Mouse (Mus musculus) lung, postnatal 0 days (tissue): ENCODE measurements around the gene Saa4. TPM values are rescaled to one million over a fixed set of nuclear protein-coding genes. Genes with fewer than 3 reads are reported as not detected.
A peak's percentile ranks its signal among the peaks of the same experiment; 100 is the strongest.

Experiments used
- ATAC-seq: fragments of 200-750 bp; cut with Nextera tagmentation; 2 replicates; pipeline ENCODE4 v1.8.0; 2017; ENCODE audit warnings: moderate library complexity
- DNase-seq: peaks from one replicate; pipeline ENCODE4 v3.0.0-alpha.2; 2016; ENCODE audit warnings: low spot score
- H3K27ac ChIP-seq: fragments of 300-500 bp; sonication (generic); 2 replicates; pipeline ENCODE4 v1.5.1; 2014; ENCODE audit warnings: antibody characterized with exemption, mild to moderate bottlenecking, low read length, mixed read lengths
- H3K27me3 ChIP-seq: fragments of 300-500 bp; sonication (generic); replicated peaks from 2 replicates; pipeline ENCODE4 v1.6.1; 2014; ENCODE audit warnings: low read length, mixed read lengths; ENCODE audit not compliant: insufficient read depth
- H3K36me3 ChIP-seq: fragments of 300-500 bp; sonication (generic); 2 replicates; pipeline ENCODE4 v1.6.1; 2014; ENCODE audit warnings: low read length, mixed read lengths; ENCODE audit not compliant: insufficient read depth
- H3K4me1 ChIP-seq: fragments of 300-500 bp; sonication (generic); 2 replicates; pipeline ENCODE4 v1.6.1; 2014; ENCODE audit warnings: antibody characterized with exemption, low read depth, low read length, mixed read lengths; ENCODE audit not compliant: insufficient read depth
- H3K4me2 ChIP-seq: fragments of 300-500 bp; sonication (generic); replicated peaks from 2 replicates; pipeline ENCODE4 v1.6.1; 2014; ENCODE audit warnings: low read depth, mild to moderate bottlenecking, low read length, moderate library complexity, mixed read lengths
- H3K4me3 ChIP-seq: fragments of 300-500 bp; sonication (generic); 2 replicates; pipeline ENCODE4 v1.5.1; 2014; ENCODE audit warnings: low read depth, low read length
- H3K9ac ChIP-seq: fragments of 300-500 bp; sonication (generic); replicated peaks from 2 replicates; pipeline ENCODE4 v1.6.1; 2014; ENCODE audit warnings: low read depth, mild to moderate bottlenecking
- H3K9me3 ChIP-seq: fragments of 300-500 bp; sonication (generic); 2 replicates; pipeline ENCODE4 v1.6.1; 2016; ENCODE audit warnings: low read length, mixed read lengths
- CTCF ChIP-seq: IDR thresholded peaks from 2 replicates; pipeline ENCODE4 v1.5.1; 2016; ENCODE audit warnings: antibody characterized with exemption, mild to moderate bottlenecking
- EP300 ChIP-seq: IDR thresholded peaks from 2 replicates; pipeline ENCODE4 v1.6.1; 2016; ENCODE audit warnings: antibody characterized with exemption, mild to moderate bottlenecking, control low read depth
- WGBS: fragments of 180-500 bp; shearing (Covaris S2); extraction: QIAGEN DNeasy Blood & Tissue Kit; methylation state at CpG from one replicate; pipeline ENCODE4 v1.1.7; 2014; 5-methylcytosine and 5-hydroxymethylcytosine counted together
- polyA plus RNA-seq: library from polyadenylated mRNA; unstranded; fragments of >200 nt; fragmentation: Nextera tagmentation; extraction: Ambion mirVana; gene quantifications from 2 replicates; pipeline ENCODE4 v1.2.1, GENCODE M21; 2015

Gene Saa4
- polyA plus RNA-seq, 1 experiment from 2014 or later = not detected

- Histone ChIP-seq H3K4me2 (no peak overlapping the region), H3K36me3 (no peaks in the 10 kb centered on the region), H3K4me3 (no peak overlapping the region), H3K27me3 (no peaks in the 10 kb centered on the region), H3K9me3 (no peaks in the 10 kb centered on the region), H3K27ac (no peak overlapping the region), H3K4me1 (no peaks in the 10 kb centered on the region), H3K9ac (no peak overlapping the region)
- 62% methylated on average over 12 of the region's 12 CpGs for WGBS
- peak; percentile 76; the same call in 1 of the 2 replicates for TF ChIP-seq EP300
- TF ChIP-seq CTCF = no peak
- peak; percentile 53 for DNase-seq
- ATAC-seq = peak; percentile 80
These were observed 6.4 kb upstream of the Saa4 start for GRCm38 (mm10) chr7:46738561-46739460.

GRCm38 (mm10) chr7:46734983-46735382 lies 2.6 kb upstream of the Saa4 start:
- no peak overlapping the region for H3K9ac ChIP-seq
- no peaks in the 10 kb centered on the region for H3K36me3 ChIP-seq
- DNase-seq = no peak
- TF ChIP-seq CTCF (no peak), EP300 (no peak)
- H3K4me3 ChIP-seq = no peak overlapping the region
- WGBS = 82% methylated on average over 2 of the region's 2 CpGs
- no peaks in the 10 kb centered on the region for H3K9me3 ChIP-seq
- no peak overlapping the region for H3K27ac ChIP-seq
- H3K27me3 ChIP-seq = no peaks in the 10 kb centered on the region
- no peaks in the 10 kb centered on the region for H3K4me1 ChIP-seq
- no peak for ATAC-seq
- H3K4me2 ChIP-seq = no peak overlapping the region

GRCm38 (mm10) chr7:46727584-46727983 lies 4.8 kb downstream of the Saa4 start:
- Histone ChIP-seq H3K4me2 (no peak overlapping the region), H3K27ac (no peak overlapping the region), H3K36me3 (no peaks in the 10 kb centered on the region), H3K4me1 (no peaks in the 10 kb centered on the region), H3K9me3 (no peaks in the 10 kb centered on the region), H3K4me3 (no peak overlapping the region), H3K9ac (no peak overlapping the region), H3K27me3 (no peaks in the 10 kb centered on the region)
- no peak for DNase-seq
- no peak for ATAC-seq
- WGBS = 88% methylated on average over 1 of the region's 1 CpGs
- TF ChIP-seq EP300 (no peak), CTCF (no peak)

GRCm38 (mm10) chr7:46724396-46724795 lies 8.0 kb downstream of the Saa4 start:
- Histone ChIP-seq H3K4me1 (peaks cover 9% of the 10 kb centered on the region), H3K4me2 (no peak overlapping the region), H3K27me3 (no peaks in the 10 kb centered on the region), H3K9ac (no peak overlapping the region), H3K4me3 (no peak overlapping the region), H3K27ac (no peak overlapping the region), H3K36me3 (no peaks in the 10 kb centered on the region), H3K9me3 (no peaks in the 10 kb centered on the region)
- TF ChIP-seq CTCF (no peak), EP300 (no peak)
- DNase-seq = no peak
- no peak for ATAC-seq
- WGBS = 72% methylated on average over 5 of the region's 5 CpGs

DNA sequence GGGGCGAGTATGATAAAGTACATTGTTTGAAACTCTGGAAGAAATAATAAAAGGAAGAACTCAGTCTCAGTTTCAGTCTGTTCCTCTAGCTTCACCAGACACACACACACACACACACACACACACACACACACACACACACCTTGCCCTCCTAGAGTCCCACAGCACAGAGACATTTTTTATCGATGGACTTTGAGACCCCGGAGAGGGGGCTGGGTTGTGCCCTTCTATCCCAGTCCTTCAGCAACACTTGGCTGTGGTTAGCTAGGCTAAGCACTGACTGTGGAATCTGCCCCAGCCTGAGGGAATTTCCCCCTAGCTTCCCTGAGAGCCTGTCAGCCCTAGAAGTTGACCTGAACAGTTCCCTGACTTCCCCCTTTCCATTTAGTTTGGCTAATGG lies 8.6 kb downstream of the Saa4 start:
- H3K9me3 ChIP-seq = no peaks in the 10 kb centered on the region
- 77% methylated on average over 3 of the region's 3 CpGs for WGBS
- H3K4me3 ChIP-seq = no peak overlapping the region
- TF ChIP-seq CTCF = no peak
- TF ChIP-seq EP300 = no peak
- no peaks in the 10 kb centered on the region for H3K27me3 ChIP-seq
- H3K27ac ChIP-seq = no peak overlapping the region
- DNase-seq = no peak
- no peaks in the 10 kb centered on the region for H3K36me3 ChIP-seq
- H3K4me1 ChIP-seq = peaks cover 14% of the 10 kb centered on the region
- no peak overlapping the region for H3K9ac ChIP-seq
- H3K4me2 ChIP-seq = no peak overlapping the region
- ATAC-seq = no peak

DNA sequence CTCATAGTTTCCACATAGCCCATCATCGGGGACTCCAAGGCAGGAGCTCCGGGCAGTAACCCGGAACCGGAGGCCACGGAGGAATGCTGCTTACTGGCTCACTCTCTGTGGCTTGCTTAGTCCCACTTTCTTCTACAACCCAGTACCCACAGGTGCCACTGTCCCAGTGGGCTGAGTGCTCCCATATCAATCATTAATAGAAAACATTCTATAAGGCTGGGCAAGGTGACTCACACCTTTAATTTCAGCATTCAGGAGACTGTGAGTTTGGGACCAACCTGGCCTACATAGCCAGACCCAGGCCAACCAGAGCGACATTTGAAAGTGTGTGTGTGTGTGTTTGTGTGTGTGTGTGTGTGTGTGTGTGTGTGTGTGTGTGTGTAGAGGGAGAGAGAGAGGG lies 9.0 kb downstream of the Saa4 start:
- TF ChIP-seq CTCF (no peak), EP300 (no peak)
- WGBS = 90% methylated on average over 6 of the region's 6 CpGs
- ATAC-seq = no peak
- Histone ChIP-seq H3K4me2 (no peak overlapping the region), H3K9ac (no peak overlapping the region), H3K4me1 (peaks cover 17% of the 10 kb centered on the region), H3K36me3 (no peaks in the 10 kb centered on the region), H3K27me3 (no peaks in the 10 kb centered on the region), H3K4me3 (no peak overlapping the region), H3K27ac (no peak overlapping the region), H3K9me3 (no peaks in the 10 kb centered on the region)
- no peak for DNase-seq
